Mouse (Mus musculus): ENCODE results near the gene Adcy2. TPM values are rescaled to one million over a fixed set of nuclear protein-coding genes. Genes with fewer than 3 reads are reported as not detected.

The Adcy2 gene
- polyA plus RNA-seq (2015; fragmentation: Nextera tagmentation; extraction: Ambion mirVana): 28.4 and 31.2 TPM in 2 replicates

DNA sequence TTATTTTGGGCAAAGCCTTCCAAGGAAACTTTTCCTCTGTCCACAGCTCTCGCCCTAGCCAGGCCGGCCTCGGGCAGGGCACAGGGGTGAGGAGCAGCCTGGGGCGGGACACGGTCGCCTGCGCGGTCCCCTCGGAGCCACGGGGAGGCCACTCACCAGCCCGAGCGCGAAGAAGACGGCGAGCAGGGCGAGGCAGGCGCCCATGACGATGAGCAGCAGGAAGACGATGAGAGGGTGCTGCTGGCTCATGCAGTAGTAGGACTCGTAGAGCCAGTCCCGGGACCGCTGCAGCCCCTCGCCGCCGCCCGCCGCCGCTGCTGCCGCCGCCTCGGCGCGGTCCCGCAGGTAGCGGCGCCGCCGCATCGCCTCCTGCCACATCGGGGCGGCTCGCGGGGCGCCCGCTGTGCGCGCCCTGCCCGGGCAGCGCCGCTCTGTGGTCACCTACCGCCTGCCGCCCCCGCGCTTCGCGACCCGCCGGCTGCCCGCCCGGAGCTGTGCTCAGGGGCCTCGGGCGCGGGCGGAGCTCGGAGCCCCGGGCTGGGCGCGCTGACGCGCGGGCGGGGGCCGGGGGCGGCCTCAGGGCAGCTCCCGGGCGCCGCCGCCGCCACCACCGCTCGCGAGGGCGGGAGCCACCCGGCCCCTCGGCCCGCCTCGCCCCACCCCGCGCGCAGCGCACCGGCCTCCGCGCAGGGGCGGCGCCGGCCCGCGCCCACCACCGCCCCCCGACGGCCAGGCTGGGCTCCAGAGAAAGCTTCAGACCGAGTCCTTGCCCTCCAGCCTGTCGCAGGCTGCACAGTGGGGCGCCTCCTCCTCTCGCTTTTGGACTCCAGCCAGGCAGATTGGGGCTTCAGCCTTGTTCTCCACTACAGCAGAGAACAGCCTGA lies at the start of gene Adcy2:
TSS of gene Adcy2 (minus strand) at position 624 of the 884 bp plus-strand sequence.

GRCm38 (mm10) chr13:68597199-68597598 lies 402.1 kb downstream of the Adcy2 start, which contains the start of gene 1700001L19Rik:
1700001L19Rik (plus strand) TSS chr13:68597421.

GRCm38 (mm10) chr13:68581747-68582516 lies 417.4 kb downstream of the Adcy2 start, which contains the start of the genes Mtrr and Fastkd3:
Mtrr (minus strand) TSS chr13:68582149.
Fastkd3 (plus strand) TSS chr13:68582234.

